Mouse (Mus musculus): ENCODE data around the gene Rnft2.

DNA sequence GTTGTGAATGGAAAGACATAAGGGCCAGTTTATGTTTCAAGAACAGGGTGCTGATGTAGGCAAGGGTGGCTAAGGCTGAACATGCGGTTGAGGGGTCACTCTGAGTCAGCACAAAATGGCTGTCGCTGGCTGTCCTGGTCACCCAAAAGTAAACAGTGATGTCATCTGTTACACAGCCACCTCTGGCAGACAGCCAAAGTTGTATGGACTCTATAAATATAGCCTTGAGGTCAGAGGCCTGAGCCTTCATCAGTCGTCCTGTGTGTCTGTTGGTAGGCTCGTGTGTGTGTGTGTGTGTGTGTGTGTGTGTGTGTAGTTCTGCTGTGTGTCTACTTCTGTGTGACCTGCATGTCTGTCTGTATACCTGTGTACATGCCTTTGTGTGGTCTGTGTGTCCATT lies 87.9 kb downstream of the Rnft2 start:
- TF ChIP-seq MAZ (IDR thresholded peaks at IDR 0.05; ENCODE audit: low read depth, low read length) (no peak), POLR2AphosphoS2 (IDR thresholded peaks at IDR 0.05; ENCODE audit: low read length) (no peak), CTCF (IDR thresholded peaks at IDR 0.05 in 2 of 3, conservative IDR thresholded peaks at IDR 0.05 in 1 of 3; ENCODE audit: control insufficient read depth in 1 of 3, insufficient read depth in 1 of 3, low read depth in 2 of 3, low read length in 3 of 3, poor library complexity in 1 of 3, severe bottlenecking in 1 of 3) (no peak), USF2 (IDR thresholded peaks at IDR 0.05; ENCODE audit: borderline replicate concordance in 1 of 2, insufficient read depth in 1 of 2, low read depth in 1 of 2, low read length in 2 of 2) (no peak)
